Mouse (Mus musculus) adrenal gland, adult 18-20 months (tissue): ENCODE data around the gene Cmtm1. TPM values are rescaled to one million over a fixed set of nuclear protein-coding genes. Genes with fewer than 3 reads are reported as not detected.
"Not testable (repeated sequence)": the region's sequence is repeated elsewhere in the genome, so short reads cannot be mapped to it uniquely, and the experiment has no call there.

Source experiments
- DNase-seq, 2 experiments: peaks; one replicate each; pipeline ENCODE4 v3.0.0; 2021 to 2022; ENCODE audit warnings: low spot score in 2 of 2
- total RNA-seq, 2 experiments: library from RNA; stranded (reverse); gene quantifications; 1 replicate in 1 of 2; 2 replicates in 1 of 2; pipeline ENCODE4 v1.2.3; 2021

The Cmtm1 gene
- total RNA-seq, 2 experiments from 2014 or later: 0.19 to 0.46 TPM

- DNase-seq: not testable (repeated sequence)
Observed at GRCm38 (mm10) chr8:104321930-104322329, 12.0 kb upstream of the Cmtm1 start, which contains the start of gene Cmtm2b. TSS of gene Cmtm2b (plus strand) at chr8:104322230.

- DNase-seq: not testable (repeated sequence)
Observed at GRCm38 (mm10) chr8:104321267-104321666, 11.3 kb upstream of the Cmtm1 start, which contains the start of gene Gm11020. TSS of gene Gm11020 (plus strand) at chr8:104321567.

GRCm38 (mm10) chr8:104313311-104313710 lies 3.4 kb upstream of the Cmtm1 start:
- DNase-seq: no peak

GRCm38 (mm10) chr8:104312023-104312422 lies 2.1 kb upstream of the Cmtm1 start:
- not testable (repeated sequence) for DNase-seq

- DNase-seq: not testable (repeated sequence)
Observed at GRCm38 (mm10) chr8:104308341-104308740, 1.6 kb downstream of the Cmtm1 start.

- no peak for DNase-seq
Observed at GRCm38 (mm10) chr8:104304962-104305361, 5.0 kb downstream of the Cmtm1 start.

- DNase-seq: not testable (repeated sequence)
Observed at GRCm38 (mm10) chr8:104302536-104302935, 7.4 kb downstream of the Cmtm1 start.

- not testable (repeated sequence) for DNase-seq
Observed at GRCm38 (mm10) chr8:104301577-104301976, 8.4 kb downstream of the Cmtm1 start.

- no peak for DNase-seq
Observed at GRCm38 (mm10) chr8:104294396-104294795, 15.5 kb downstream of the Cmtm1 start.

- not testable (repeated sequence) for DNase-seq
Observed at GRCm38 (mm10) chr8:104293081-104293480, 16.9 kb downstream of the Cmtm1 start, which contains the start of gene Cmtm2a. TSS of gene Cmtm2a (minus strand) at chr8:104293181.

- no peak for DNase-seq
Observed at GRCm38 (mm10) chr8:104268937-104269440, 41.0 kb downstream of the Cmtm1 start.

- DNase-seq: no peak
Observed at GRCm38 (mm10) chr8:104268368-104268767, 41.6 kb downstream of the Cmtm1 start.

GRCm38 (mm10) chr8:104264271-104264935 lies 45.5 kb downstream of the Cmtm1 start:
- DNase-seq: not testable (repeated sequence)

- not testable (repeated sequence) for DNase-seq
Observed at GRCm38 (mm10) chr8:104261802-104262201, 48.1 kb downstream of the Cmtm1 start.

- DNase-seq: peak in 1 of 2 experiments; percentile 24
Observed at GRCm38 (mm10) chr8:104253016-104253415, 56.9 kb downstream of the Cmtm1 start.

- peak in 1 of 2 experiments; percentile 17 for DNase-seq
Observed at GRCm38 (mm10) chr8:104251461-104251860, 58.5 kb downstream of the Cmtm1 start.

- peak; percentile 84 to 87 for DNase-seq
Observed at GRCm38 (mm10) chr8:104250439-104251367, 59.2 kb downstream of the Cmtm1 start, which contains the start of gene Cklf. TSS of gene Cklf (plus strand) at chr8:104250861.

- DNase-seq: no peak
Observed at GRCm38 (mm10) chr8:104249442-104249996, 60.4 kb downstream of the Cmtm1 start.

- DNase-seq: peak; percentile 75 to 79
Observed at GRCm38 (mm10) chr8:104248276-104248675, 61.7 kb downstream of the Cmtm1 start, which contains the start of gene Tk2. TSS of gene Tk2 (minus strand) at chr8:104248558.

- DNase-seq: peak in 1 of 2 experiments; percentile 15
Observed at GRCm38 (mm10) chr8:104247908-104248275, 62.1 kb downstream of the Cmtm1 start.
